Mouse (Mus musculus) erythroblast, embryonic 14.5 days (primary cell): ENCODE results near the gene Tekt5.

Experiments
- GATA1 ChIP-seq: IDR thresholded peaks from 2 replicates; pipeline ENCODE4 v1.6.1; 2012; ENCODE audit warnings: low read length, inconsistent platforms, mixed read lengths
- TAL1 ChIP-seq: IDR thresholded peaks from 3 replicates; pipeline ENCODE4 v1.6.1; 2012; ENCODE audit warnings: low read length, inconsistent platforms, mixed read lengths

DNA sequence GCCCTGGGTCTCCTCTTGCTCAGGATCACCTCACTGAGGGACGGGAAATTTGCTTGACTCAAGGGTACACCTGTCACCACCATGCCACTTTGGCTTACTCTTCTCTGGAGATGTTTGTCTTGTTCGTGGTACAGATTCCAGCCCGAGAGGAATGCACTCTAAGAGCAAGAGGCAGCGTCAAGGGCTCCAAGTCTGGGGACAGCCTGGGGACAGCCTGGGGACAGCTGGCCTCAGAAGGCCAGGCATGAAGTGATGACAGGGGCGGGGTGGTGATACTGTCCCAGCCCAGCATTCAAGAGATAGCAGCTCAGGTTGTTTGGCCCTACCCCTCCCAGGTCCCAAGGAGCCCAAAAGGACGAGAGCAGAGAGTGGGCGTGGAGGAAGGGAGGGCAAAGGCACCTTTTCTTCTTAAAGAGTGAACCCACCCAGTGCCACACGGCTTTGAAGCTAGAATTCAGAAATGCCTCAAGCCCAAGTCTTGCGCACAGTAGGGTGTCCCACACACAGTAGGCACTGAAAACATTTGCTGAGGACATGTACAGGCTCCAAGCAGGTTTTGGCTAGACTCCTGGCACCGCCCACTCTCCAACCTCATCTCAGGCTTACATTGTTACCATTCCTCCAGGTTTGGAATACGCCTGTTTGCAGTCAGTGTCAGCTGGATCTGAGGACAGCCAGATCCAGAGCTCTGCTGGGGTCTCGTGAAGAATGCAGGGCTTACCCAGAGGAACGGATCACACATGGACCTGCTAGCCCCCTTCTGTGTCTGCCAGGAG is 57.7 kb downstream of the Tekt5 start:
- TF ChIP-seq GATA1 (no peak), TAL1 (no peak)
